Mouse (Mus musculus) midbrain, embryonic 10.5 days (tissue): ENCODE data around the gene P4ha3. TPM values are rescaled to one million over a fixed set of nuclear protein-coding genes. Genes with fewer than 3 reads are reported as not detected.
"Not testable (repeated sequence)": the region's sequence is repeated elsewhere in the genome, so short reads cannot be mapped to it uniquely, and the experiment has no call there.

Experiments used
- DNase-seq: peaks from one replicate; pipeline ENCODE4 v3.0.0-alpha.2; 2017; ENCODE audit warnings: low spot score
- H3K27ac ChIP-seq: fragments of 300-500 bp; sonication (generic); replicated peaks from 2 replicates; pipeline ENCODE4 v1.5.1; 2016; ENCODE audit warnings: mild to moderate bottlenecking
- H3K27me3 ChIP-seq: fragments of 300-500 bp; sonication (generic); 2 replicates; pipeline ENCODE4 v1.6.1; 2016; ENCODE audit warnings: low read depth, mild to moderate bottlenecking; ENCODE audit not compliant: poor library complexity, severe bottlenecking
- H3K36me3 ChIP-seq: fragments of 300-500 bp; sonication (generic); 2 replicates; pipeline ENCODE4 v1.6.1; 2016; ENCODE audit warnings: mild to moderate bottlenecking, moderate library complexity
- H3K4me1 ChIP-seq: fragments of 300-500 bp; sonication (generic); 2 replicates; pipeline ENCODE4 v1.6.1; 2016
- H3K4me3 ChIP-seq: fragments of 300-500 bp; sonication (generic); 2 replicates; pipeline ENCODE4 v1.5.1; 2016; ENCODE audit warnings: mild to moderate bottlenecking, moderate library complexity
- H3K9me3 ChIP-seq: fragments of 300-500 bp; sonication (generic); replicated peaks from 2 replicates; pipeline ENCODE4 v1.6.1; 2016; ENCODE audit warnings: mild to moderate bottlenecking
- WGBS: fragments of 180-500 bp; shearing (Covaris S2); methylation state at CpG from one replicate; pipeline ENCODE4 v1.1.7; 2016; 5-methylcytosine and 5-hydroxymethylcytosine counted together
- polyA plus RNA-seq: library from polyadenylated mRNA; unstranded; fragments of >200 nt; fragmentation: Nextera tagmentation; extraction: Ambion mirVana; gene quantifications from 2 replicates; pipeline ENCODE4 v1.2.1, GENCODE M21; 2016

P4ha3 gene
- polyA plus RNA-seq, result 1.4 and 3.1 TPM in 2 replicates

DNA sequence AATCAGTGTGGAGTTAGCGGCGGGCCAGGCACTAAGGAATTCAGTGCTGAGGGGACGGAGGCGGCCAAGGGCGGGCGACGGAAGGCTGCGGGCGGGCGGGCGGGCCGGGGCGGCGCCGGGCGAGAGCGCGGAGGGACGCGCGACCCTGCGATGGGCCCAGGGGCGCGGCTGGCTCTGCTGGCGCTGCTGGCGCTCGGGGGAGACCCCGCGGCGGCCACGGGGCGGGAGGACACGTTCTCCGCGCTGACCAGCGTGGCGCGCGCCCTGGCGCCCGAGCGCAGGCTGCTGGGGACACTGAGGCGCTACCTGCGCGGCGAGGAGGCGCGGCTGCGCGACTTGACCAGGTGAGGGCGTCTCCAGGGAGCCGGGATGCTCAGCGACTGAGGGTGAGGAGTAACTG is at the start of gene P4ha3:
P4ha3 (plus strand) TSS at position 138 of the 400 bp plus-strand sequence.
- H3K27me3 ChIP-seq, result peaks cover 46% of the 10 kb centered on the region
- 1% methylated on average over 53 of the region's 53 CpGs for WGBS

GRCm38 (mm10) chr7:100238271-100238670 is 47.0 kb upstream of the P4ha3 start:
- H3K4me3 ChIP-seq, result no peak overlapping the region
- no peaks in the 10 kb centered on the region for H3K27me3 ChIP-seq
- 93% methylated on average over 1 of the region's 1 CpGs for WGBS
- H3K4me1 ChIP-seq, result peaks cover 3% of the 10 kb centered on the region; the same call in 1 of the 2 replicates
- no peaks in the 10 kb centered on the region for H3K36me3 ChIP-seq
- no peaks in the 10 kb centered on the region for H3K9me3 ChIP-seq
- DNase-seq, result no peak
- H3K27ac ChIP-seq, result no peak overlapping the region

More for the DNA sequence above, at the start of gene P4ha3:
- peak; percentile 42 for DNase-seq
- Histone ChIP-seq H3K4me3 (peak within 1 kb of the TSS; percentile 75), H3K9me3 (no peaks in the 10 kb centered on the region), H3K36me3 (no peaks in the 10 kb centered on the region), H3K4me1 (peaks cover 64% of the 10 kb centered on the region), H3K27ac (peak within 1 kb of the TSS; percentile 85)

- 86% methylated on average over 2 of the region's 2 CpGs for WGBS
- Histone ChIP-seq H3K9me3 (no peaks in the 10 kb centered on the region), H3K27ac (no peak overlapping the region), H3K4me3 (no peak overlapping the region), H3K4me1 (peaks cover 3% of the 10 kb centered on the region; the same call in 1 of the 2 replicates), H3K27me3 (no peaks in the 10 kb centered on the region), H3K36me3 (no peaks in the 10 kb centered on the region)
- no peak for DNase-seq
Observed at GRCm38 (mm10) chr7:100240601-100241000, 44.7 kb upstream of the P4ha3 start.

- no peaks in the 10 kb centered on the region for H3K36me3 ChIP-seq
- no peak overlapping the region for H3K27ac ChIP-seq
- WGBS, result 91% methylated on average over 1 of the region's 1 CpGs
- no peaks in the 10 kb centered on the region for H3K9me3 ChIP-seq
- no peak overlapping the region for H3K4me3 ChIP-seq
- H3K27me3 ChIP-seq, result no peaks in the 10 kb centered on the region
- DNase-seq, result no peak
- H3K4me1 ChIP-seq, result no peaks in the 10 kb centered on the region
Observed at GRCm38 (mm10) chr7:100243007-100243406, 42.3 kb upstream of the P4ha3 start.

DNA sequence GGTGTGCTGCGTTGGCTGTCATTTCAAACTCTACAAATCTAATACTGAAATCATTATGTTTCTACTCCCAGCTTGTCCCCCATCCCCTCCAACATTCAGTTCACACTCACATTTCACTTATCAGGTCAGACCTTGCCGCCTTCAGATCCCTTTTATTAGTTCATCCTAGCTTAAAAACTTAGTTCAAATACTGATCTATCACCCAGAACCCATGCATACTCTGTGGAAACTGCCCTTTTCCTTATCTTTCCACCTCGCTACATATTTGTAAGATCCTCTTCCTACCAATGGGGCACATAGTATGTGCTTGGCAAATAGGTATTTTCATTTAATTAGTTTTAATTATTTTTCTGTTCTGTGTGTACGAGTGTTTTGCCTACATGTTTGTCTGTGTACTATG is 41.1 kb upstream of the P4ha3 start:
- no peak overlapping the region for H3K4me3 ChIP-seq
- H3K27ac ChIP-seq, result no peak overlapping the region
- H3K36me3 ChIP-seq, result no peaks in the 10 kb centered on the region
- no peaks in the 10 kb centered on the region for H3K27me3 ChIP-seq
- no peaks in the 10 kb centered on the region for H3K9me3 ChIP-seq
- no peaks in the 10 kb centered on the region for H3K4me1 ChIP-seq
- no peak for DNase-seq
- 90% methylated on average over 4 of the region's 4 CpGs for WGBS

DNA sequence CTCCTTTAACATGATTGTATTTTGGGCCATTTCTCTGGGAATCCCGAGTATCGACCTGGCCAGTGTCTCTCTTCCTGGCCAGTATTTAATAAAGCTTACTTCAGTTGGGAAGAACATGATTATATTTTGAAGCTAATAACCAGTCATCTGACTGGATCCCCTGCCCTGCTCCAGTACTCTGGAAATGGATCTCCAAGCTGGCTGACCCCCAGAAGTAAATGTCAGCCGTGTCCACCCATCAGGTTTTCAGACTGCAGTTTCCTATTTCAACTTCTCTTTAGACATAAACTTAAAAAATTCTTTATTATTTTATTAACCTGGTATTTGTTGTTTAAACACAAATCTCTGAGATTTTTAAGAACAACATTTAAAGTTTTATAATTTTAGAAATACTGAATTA is 40.1 kb upstream of the P4ha3 start:
- no peaks in the 10 kb centered on the region for H3K4me1 ChIP-seq
- H3K27me3 ChIP-seq, result no peaks in the 10 kb centered on the region
- H3K27ac ChIP-seq, result no peak overlapping the region
- H3K9me3 ChIP-seq, result no peaks in the 10 kb centered on the region
- 90% methylated on average over 3 of the region's 3 CpGs for WGBS
- H3K36me3 ChIP-seq, result no peaks in the 10 kb centered on the region
- H3K4me3 ChIP-seq, result no peak overlapping the region
- no peak for DNase-seq

- H3K4me3 ChIP-seq, result no peak overlapping the region
- 92% methylated on average over 5 of the region's 5 CpGs for WGBS
- no peaks in the 10 kb centered on the region for H3K4me1 ChIP-seq
- DNase-seq, result no peak
- H3K27ac ChIP-seq, result no peak overlapping the region
- peaks cover 35% of the 10 kb centered on the region for H3K36me3 ChIP-seq
- no peaks in the 10 kb centered on the region for H3K9me3 ChIP-seq
- H3K27me3 ChIP-seq, result no peaks in the 10 kb centered on the region
Observed at GRCm38 (mm10) chr7:100250667-100251066, 34.7 kb upstream of the P4ha3 start.

GRCm38 (mm10) chr7:100262350-100262749 is 23.0 kb upstream of the P4ha3 start:
- no peaks in the 10 kb centered on the region for H3K9me3 ChIP-seq
- peaks cover 41% of the 10 kb centered on the region for H3K36me3 ChIP-seq
- no peaks in the 10 kb centered on the region for H3K27me3 ChIP-seq
- H3K4me3 ChIP-seq, result no peak overlapping the region
- no peaks in the 10 kb centered on the region for H3K4me1 ChIP-seq
- DNase-seq, result no peak
- no peak overlapping the region for H3K27ac ChIP-seq
- WGBS, result 83% methylated on average over 3 of the region's 3 CpGs

DNA sequence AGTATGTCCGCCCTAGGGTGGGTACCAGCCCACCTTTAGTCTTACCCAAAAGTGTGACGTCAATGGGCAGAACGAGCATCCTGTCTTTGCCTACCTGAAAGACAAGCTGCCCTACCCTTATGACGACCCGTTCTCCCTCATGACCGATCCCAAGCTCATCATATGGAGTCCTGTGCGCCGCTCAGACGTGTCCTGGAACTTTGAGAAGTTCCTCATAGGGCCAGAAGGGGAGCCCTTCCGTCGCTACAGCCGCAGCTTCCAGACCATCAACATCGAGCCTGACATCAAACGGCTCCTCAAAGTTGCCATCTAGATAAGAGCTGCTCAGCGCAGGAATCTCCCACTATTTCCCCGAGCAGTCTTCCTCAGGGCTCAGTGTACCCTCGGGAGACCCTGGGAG is 20.4 kb upstream of the P4ha3 start:
- WGBS, result 66% methylated on average over 17 of the region's 17 CpGs
- peaks cover 51% of the 10 kb centered on the region for H3K36me3 ChIP-seq
- H3K27ac ChIP-seq, DNase-seq, H3K4me3 ChIP-seq, H3K9me3 ChIP-seq, H3K27me3 ChIP-seq, H3K4me1 ChIP-seq: not testable (repeated sequence)

GRCm38 (mm10) chr7:100272369-100272768 is 13.0 kb upstream of the P4ha3 start:
- no peaks in the 10 kb centered on the region for H3K9me3 ChIP-seq
- H3K4me1 ChIP-seq, result no peaks in the 10 kb centered on the region
- H3K36me3 ChIP-seq, result peaks cover 18% of the 10 kb centered on the region
- no peak overlapping the region for H3K27ac ChIP-seq
- no peak overlapping the region for H3K4me3 ChIP-seq
- no peaks in the 10 kb centered on the region for H3K27me3 ChIP-seq
- WGBS, result 97% methylated on average over 8 of the region's 8 CpGs
- DNase-seq, result no peak

- WGBS, result 88% methylated on average over 6 of the region's 6 CpGs
- no peak for DNase-seq
- Histone ChIP-seq H3K4me3 (no peak overlapping the region), H3K36me3 (peaks cover 6% of the 10 kb centered on the region), H3K4me1 (no peaks in the 10 kb centered on the region), H3K27ac (no peak overlapping the region), H3K9me3 (no peaks in the 10 kb centered on the region), H3K27me3 (no peaks in the 10 kb centered on the region)
Observed at GRCm38 (mm10) chr7:100274507-100274906, 10.8 kb upstream of the P4ha3 start.

- Histone ChIP-seq H3K4me3 (no peak overlapping the region), H3K36me3 (peaks cover 6% of the 10 kb centered on the region), H3K9me3 (no peaks in the 10 kb centered on the region), H3K27ac (no peak overlapping the region), H3K27me3 (no peaks in the 10 kb centered on the region), H3K4me1 (peaks cover 11% of the 10 kb centered on the region)
- DNase-seq, result no peak
- WGBS, result 45% methylated on average over 2 of the region's 2 CpGs
Observed at GRCm38 (mm10) chr7:100276397-100276796, 8.9 kb upstream of the P4ha3 start.

GRCm38 (mm10) chr7:100279803-100280202 is 5.5 kb upstream of the P4ha3 start:
- peak; percentile 38 for DNase-seq
- WGBS, result 0% methylated on average over 1 of the region's 1 CpGs

GRCm38 (mm10) chr7:100281596-100281995 is 3.7 kb upstream of the P4ha3 start:
- H3K36me3 ChIP-seq, result no peaks in the 10 kb centered on the region
- no peaks in the 10 kb centered on the region for H3K9me3 ChIP-seq
- no peak overlapping the region for H3K4me3 ChIP-seq
- 60% methylated on average over 3 of the region's 3 CpGs for WGBS
- H3K27ac ChIP-seq, result no peak overlapping the region
- DNase-seq, result no peak
- peaks cover 29% of the 10 kb centered on the region for H3K27me3 ChIP-seq
- H3K4me1 ChIP-seq, result peaks cover 51% of the 10 kb centered on the region

More at GRCm38 (mm10) chr7:100279803-100280202, 5.5 kb upstream of the P4ha3 start:
- Histone ChIP-seq H3K27ac (no peak overlapping the region), H3K4me1 (peaks cover 40% of the 10 kb centered on the region), H3K9me3 (no peaks in the 10 kb centered on the region), H3K36me3 (no peaks in the 10 kb centered on the region), H3K4me3 (no peak overlapping the region), H3K27me3 (peaks cover 11% of the 10 kb centered on the region)
